Mouse (Mus musculus): ENCODE results near the gene Zcchc8. TPM values are rescaled to one million over a fixed set of nuclear protein-coding genes. Genes with fewer than 3 reads are reported as not detected.

The Zcchc8 gene
- total RNA-seq, 2 experiments from 2014 or later: 53.5 to 53.7 TPM

DNA sequence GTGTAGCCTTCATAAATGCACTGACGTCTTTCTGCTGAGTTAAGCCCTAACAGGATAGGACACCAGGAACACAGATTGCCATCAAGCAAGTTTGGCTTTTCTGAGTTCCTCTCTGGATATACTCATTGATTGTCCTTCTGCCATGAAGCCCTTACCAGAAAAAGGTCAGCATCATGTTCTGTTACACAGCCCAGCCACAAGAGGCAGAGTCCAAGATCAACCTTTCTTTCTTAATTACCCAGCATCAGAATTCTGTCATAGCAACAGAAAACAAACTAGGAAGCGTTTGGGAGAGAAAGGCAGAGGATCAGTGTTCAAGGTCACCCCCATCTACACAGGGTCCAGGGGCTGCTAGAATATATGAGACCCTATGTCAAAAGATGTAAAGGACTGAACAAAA, 70.1 kb downstream of the Zcchc8 start:
- no peak for ATAC-seq (replicated peaks; ENCODE audit: poor library complexity, severe bottlenecking)

Other genes with a start within 250 kb of the Zcchc8 start
- gene Lrrc43, start 231.8 kb downstream of the Zcchc8 start, total RNA-seq (2014; fragmentation: Nextera tagmentation): not detected in 2 replicates
- gene Lrrc43, start 231.8 kb downstream of the Zcchc8 start, total RNA-seq (2017): not detected in 2 replicates
- not detected in 2 replicates for gene Il31, start 231.6 kb downstream of the Zcchc8 start, total RNA-seq (2014; fragmentation: Nextera tagmentation)
- not detected in 2 replicates for gene Il31, start 231.6 kb downstream of the Zcchc8 start, total RNA-seq (2017)
- not detected in 2 replicates for gene B3gnt4, start 210.6 kb downstream of the Zcchc8 start, total RNA-seq (2014; fragmentation: Nextera tagmentation)
- gene B3gnt4, start 210.6 kb downstream of the Zcchc8 start, total RNA-seq (2017): not detected in 2 replicates
- gene Diablo, start 196.9 kb downstream of the Zcchc8 start, total RNA-seq (2014; fragmentation: Nextera tagmentation): 29.0 and 61.6 TPM in 2 replicates
- gene Diablo, start 196.9 kb downstream of the Zcchc8 start, total RNA-seq (2017): 54.6 and 62.5 TPM in 2 replicates
- gene Gm49027, start 195.6 kb downstream of the Zcchc8 start, total RNA-seq (2014; fragmentation: Nextera tagmentation): not detected in 2 replicates
- gene Gm49027, start 195.6 kb downstream of the Zcchc8 start, total RNA-seq (2017): not detected in 2 replicates
- gene Vps33a, start 148.1 kb downstream of the Zcchc8 start, total RNA-seq (2014; fragmentation: Nextera tagmentation): 23.1 and 39.0 TPM in 2 replicates
- 21.7 and 23.9 TPM in 2 replicates for gene Vps33a, start 148.1 kb downstream of the Zcchc8 start, total RNA-seq (2017)
- 41.7 and 56.0 TPM in 2 replicates for gene Clip1, start 36.5 kb downstream of the Zcchc8 start, total RNA-seq (2014; fragmentation: Nextera tagmentation)
- gene Clip1, start 36.5 kb downstream of the Zcchc8 start, total RNA-seq (2017): 63.4 and 65.9 TPM in 2 replicates
- 118 TPM in 2 replicates for gene Rsrc2, start 28.3 kb upstream of the Zcchc8 start, total RNA-seq (2014; fragmentation: Nextera tagmentation)
- gene Rsrc2, start 28.3 kb upstream of the Zcchc8 start, total RNA-seq (2017): 171 and 227 TPM in 2 replicates
- gene Kntc1, start 28.6 kb upstream of the Zcchc8 start, total RNA-seq (2014; fragmentation: Nextera tagmentation): 63.0 and 74.9 TPM in 2 replicates
- gene Kntc1, start 28.6 kb upstream of the Zcchc8 start, total RNA-seq (2017): 43.6 and 73.8 TPM in 2 replicates
- gene Hcar2, start 144.4 kb upstream of the Zcchc8 start, total RNA-seq (2014; fragmentation: Nextera tagmentation): not detected in 2 replicates
- 2.7 and 5.4 TPM in 2 replicates for gene Hcar2, start 144.4 kb upstream of the Zcchc8 start, total RNA-seq (2017)
- not detected in 2 replicates for gene Hcar1, start 158.9 kb upstream of the Zcchc8 start, total RNA-seq (2014; fragmentation: Nextera tagmentation)
- not detected in 2 replicates for gene Hcar1, start 158.9 kb upstream of the Zcchc8 start, total RNA-seq (2017)
- gene Denr, start 186.1 kb upstream of the Zcchc8 start, total RNA-seq (2014; fragmentation: Nextera tagmentation): 67.5 and 72.9 TPM in 2 replicates
- 76.4 and 100.0 TPM in 2 replicates for gene Denr, start 186.1 kb upstream of the Zcchc8 start, total RNA-seq (2017)
- not detected in 2 replicates for gene Gm43518, start 206.3 kb upstream of the Zcchc8 start, total RNA-seq (2014; fragmentation: Nextera tagmentation)
- not detected in 2 replicates for gene Gm43518, start 206.3 kb upstream of the Zcchc8 start, total RNA-seq (2017)
- 0.34 and 2.6 TPM in 2 replicates for gene Ccdc62, start 209.6 kb upstream of the Zcchc8 start, total RNA-seq (2014; fragmentation: Nextera tagmentation)
- 0.10 and 5.3 TPM in 2 replicates for gene Ccdc62, start 209.6 kb upstream of the Zcchc8 start, total RNA-seq (2017)

Data from granulocyte monocyte progenitor cell, adult 5-6 weeks (primary cell).